12 mouse cellular contexts compared by ENCODE assay signal in the genomic region with DNA sequence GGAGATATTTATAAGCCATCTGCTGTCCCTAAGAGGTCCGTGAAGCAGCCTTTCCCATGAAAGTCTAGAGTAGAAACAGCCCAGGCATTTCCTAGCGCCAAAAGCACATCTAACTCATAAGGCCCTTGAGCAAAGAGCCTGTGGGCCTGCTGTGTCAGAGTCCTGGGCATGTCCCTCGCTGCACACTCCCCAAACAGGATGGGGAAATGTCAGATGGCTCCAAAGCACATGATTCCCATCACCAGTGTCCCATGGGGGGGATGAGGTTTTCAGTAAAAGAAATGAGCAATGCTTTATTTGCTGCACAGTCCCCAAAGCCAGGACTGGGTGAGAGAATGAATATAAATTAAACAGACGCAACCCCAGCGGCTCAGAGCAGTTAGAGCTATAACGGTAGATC. TPM values are rescaled to one million over a fixed set of nuclear protein-coding genes. Genes with fewer than 3 reads are reported as not detected.
DNase-seq lines count a peak whose midpoint lies in the region; ATAC-seq and TF ChIP-seq lines count a peak whose summit lies in the region.
"Had no signal": no experiment of that assay in that cellular context is flagged by ENCODE, and none has a peak within 500 bp of the region (broad histone marks: within the 10 kb centered on the region; RNA-seq: fewer than 3 reads in every experiment).

No protein-coding gene starts in this region.

- H3K4me2 ChIP-seq in heart, postnatal 0 days (ENCODE audit: low read depth, low read length) = no peak overlapping the region
- H3K4me2 ChIP-seq: forebrain, embryonic 13.5 days; midbrain, embryonic 12.5 days had no signal

- no peaks in the 10 kb centered on the region for H3K9me3 ChIP-seq in heart, embryonic 10.5 days
- H3K9me3 ChIP-seq in heart, postnatal 0 days (replicated peaks; ENCODE audit: control insufficient read depth, low read length) = no peaks in the 10 kb centered on the region
- H3K9me3 ChIP-seq: midbrain, embryonic 12.5 days had no signal

- H3K4me1 ChIP-seq in heart, embryonic 10.5 days = no peaks in the 10 kb centered on the region
- H3K4me1 ChIP-seq in heart, postnatal 0 days (ENCODE audit: control insufficient read depth, insufficient read depth) = no peaks in the 10 kb centered on the region
- H3K4me1 ChIP-seq: forebrain, embryonic 13.5 days; midbrain, embryonic 12.5 days had no signal

- H3K36me3 ChIP-seq in heart, embryonic 10.5 days = 0 out of 2 replicates have a peak, but pooled peaks cover 4% of the 10 kb centered on the region
- no peaks in the 10 kb centered on the region for H3K36me3 ChIP-seq in heart, postnatal 0 days (replicated peaks; ENCODE audit: control insufficient read depth, insufficient read depth, low read length)
- H3K36me3 ChIP-seq: midbrain, embryonic 12.5 days had no signal

- ATAC-seq in heart, postnatal 0 days (ENCODE audit: insufficient read depth, low read depth) = 0 out of 2 replicates have a peak, but pooled peaks have one; percentile 44
- ATAC-seq in megakaryocyte-erythroid progenitor cell, adult 5-6 weeks (replicated peaks; ENCODE audit: low FRiP score, low TSS enrichment, poor library complexity, severe bottlenecking) = no peak
- ATAC-seq: forebrain, embryonic 13.5 days; Patski had no signal

- DNase-seq in heart, adult 18-20 months = peak; percentile 78 to 88
- no peak for DNase-seq in heart, embryonic 10.5 days (ENCODE audit: low spot score)
- peak; percentile 9 for DNase-seq in brain, embryonic 14.5 days (ENCODE audit: low read depth)
- DNase-seq in heart, postnatal 0 days (ENCODE audit: low spot score) = peak; percentile 30
- peak; percentile 59 for DNase-seq in kidney, postnatal 14 days
- DNase-seq in frontal cortex, postnatal 25 days (ENCODE audit: low spot score in 2 of 2) = no peak
- no peak for DNase-seq in layer of hippocampus, adult 9-11 months

- no peaks in the 10 kb centered on the region for H3K27me3 ChIP-seq in heart, embryonic 10.5 days (ENCODE audit: insufficient read depth, poor library complexity, severe bottlenecking)
- H3K27me3 ChIP-seq in heart, postnatal 0 days (ENCODE audit: control insufficient read depth, insufficient read depth, low read length) = no peaks in the 10 kb centered on the region
- H3K27me3 ChIP-seq: forebrain, embryonic 13.5 days; midbrain, embryonic 12.5 days; Patski had no signal

- TF ChIP-seq POLR2A in brain, embryonic 14.5 days (IDR thresholded peaks at IDR 0.05; ENCODE audit: borderline replicate concordance, extremely low read depth, insufficient read depth, insufficient read length, poor library complexity, severe bottlenecking) = no peak

- no peak overlapping the region for H3K4me3 ChIP-seq in heart, embryonic 10.5 days
- H3K4me3 ChIP-seq in heart, postnatal 0 days (ENCODE audit: low read depth, low read length) = no peak overlapping the region
- H3K4me3 ChIP-seq: forebrain, embryonic 13.5 days; midbrain, embryonic 12.5 days had no signal

- H3K27ac ChIP-seq in heart, embryonic 10.5 days = no peak overlapping the region
- 0 out of 2 replicates have a peak overlapping the region, but pooled peaks have one; percentile 3 for H3K27ac ChIP-seq in heart, postnatal 0 days (ENCODE audit: low read depth)
- H3K27ac ChIP-seq: forebrain, embryonic 13.5 days; midbrain, embryonic 12.5 days had no signal

- TF ChIP-seq EP300 in heart, postnatal 0 days (IDR thresholded peaks at IDR 0.05; ENCODE audit: low read depth) = no peak

- WGBS in heart, embryonic 10.5 days = 80% methylated on average over 6 of the region's 6 CpGs
- 55% methylated on average over 6 of the region's 6 CpGs for WGBS in heart, postnatal 0 days

- H3K9ac ChIP-seq in heart, postnatal 0 days (replicated peaks; ENCODE audit: low read depth, low read length) = no peak overlapping the region
- H3K9ac ChIP-seq: forebrain, embryonic 13.5 days; midbrain, embryonic 12.5 days had no signal

- no peak for TF ChIP-seq CTCF in brain, embryonic 14.5 days (IDR thresholded peaks at IDR 0.05; ENCODE audit: borderline replicate concordance, extremely low read depth, insufficient read depth, insufficient read length)
- TF ChIP-seq CTCF in heart, postnatal 0 days (IDR thresholded peaks at IDR 0.05; ENCODE audit: low read depth) = no peak

RNA-seq across cellular contexts. Expression of gene Ddr2, which starts 54.3 kb away (rescaled TPM):
- 10 to 100 TPM; 20.8 to 22.1 TPM for total RNA-seq in heart, adult 18-20 months (2021)
- 6.7 and 21.0 TPM in 2 replicates for polyA plus RNA-seq in heart, embryonic 10.5 days (2016; fragmentation: Nextera tagmentation; extraction: Ambion mirVana)
- 5.0 and 8.2 TPM in 2 replicates for polyA plus RNA-seq in brain, embryonic 14.5 days (2012; rRNA removed)
- total RNA-seq in heart, postnatal 0 days (2014; rRNA removed; ENCODE audit: low replicate concordance) = 5.0 and 11.2 TPM in 2 replicates
- 6.8 and 7.2 TPM in 2 replicates for polyA plus RNA-seq in heart, postnatal 0 days (2015; fragmentation: Nextera tagmentation; extraction: Ambion mirVana)
- not detected in 2 replicates for total RNA-seq in megakaryocyte-erythroid progenitor cell, adult 5-6 weeks (2014; fragmentation: Nextera tagmentation)
- not detected in 2 replicates for total RNA-seq in megakaryocyte-erythroid progenitor cell, adult 5-6 weeks (2017)
- total RNA-seq: common myeloid progenitor, adult 5-6 weeks had no signal

Comparison
In these comparisons a context has a peak if more than half of its experiments do, and no peak if none do; other contexts are left out.
1. DNase-seq: peak in heart, adult 18-20 months (2 of 2), brain, embryonic 14.5 days (single experiment), heart, postnatal 0 days (single experiment) and kidney, postnatal 14 days (single experiment); none in heart, embryonic 10.5 days (single experiment), frontal cortex, postnatal 25 days (0 of 2) and layer of hippocampus, adult 9-11 months (single experiment).